In genomic region chr14:29144184-29144583, GRCm38 (mm10) we compare ENCODE assay signal across 16 mouse cellular contexts.
"Had no signal": no experiment of that assay in that cellular context is flagged by ENCODE, and none has a peak within 500 bp of the region (broad histone marks: within the 10 kb centered on the region; RNA-seq: fewer than 3 reads in every experiment).

No protein-coding gene starts in this region.

- H3K27ac ChIP-seq: kidney, postnatal 0 days; limb, embryonic 12.5 days; limb, embryonic 15.5 days; liver, embryonic 14.5 days; lung, embryonic 15.5 days had no signal

- H3K36me3 ChIP-seq: limb, embryonic 12.5 days; limb, embryonic 15.5 days; lung, embryonic 15.5 days had no signal

- H3K9ac ChIP-seq: limb, embryonic 12.5 days; limb, embryonic 15.5 days; liver, embryonic 14.5 days; lung, embryonic 15.5 days had no signal

- H3K9me3 ChIP-seq: limb, embryonic 12.5 days; limb, embryonic 15.5 days; lung, embryonic 15.5 days had no signal

- H3K27me3 ChIP-seq: limb, embryonic 12.5 days; limb, embryonic 15.5 days; lung, embryonic 15.5 days; megakaryocyte, embryonic 14.5 days had no signal

- DNase-seq: kidney, postnatal 25 days; left cerebral cortex, postnatal 4 days; lung, adult 18-20 months; lung, postnatal 10 days; lung, postnatal 36 days; thymus, adult 18-20 months; thymus, postnatal 36 days had no signal

- H3K4me3 ChIP-seq: limb, embryonic 12.5 days; limb, embryonic 15.5 days; lung, embryonic 15.5 days; megakaryocyte, embryonic 14.5 days had no signal

- H3K4me1 ChIP-seq: limb, embryonic 12.5 days; limb, embryonic 15.5 days; lung, embryonic 15.5 days; megakaryocyte, embryonic 14.5 days had no signal

- ATAC-seq: midbrain, embryonic 16.5 days had no signal

- H3K4me2 ChIP-seq: limb, embryonic 12.5 days; limb, embryonic 15.5 days; liver, embryonic 11.5 days; lung, embryonic 15.5 days; midbrain, embryonic 11.5 days had no signal
